Mouse (Mus musculus) megakaryocyte progenitor cell, adult 5-6 weeks (primary cell): ENCODE measurements around the gene Sh3d19. TPM values are rescaled to one million over a fixed set of nuclear protein-coding genes. Genes with fewer than 3 reads are reported as not detected.

ENCODE experiments used
- ATAC-seq: replicated peaks from 2 replicates; pipeline ENCODE4 v1.8.0; 2016; ENCODE audit warnings: mild to moderate bottlenecking, moderate TSS enrichment, inconsistent platforms; ENCODE audit not compliant: poor library complexity
- total RNA-seq, 2 experiments: library from RNA; stranded (forward) in 1 of 2; stranded (reverse) in 1 of 2; fragments of 157-497, 149-512 nt in 1 of 2; fragments of 200-1000 nt in 1 of 2; gene quantifications; 2 replicates each; pipeline versions ENCODE4 v1.2.3 to v1.2.4; 2015 to 2017

Gene Sh3d19
- total RNA-seq, 2 experiments from 2014 or later: 3.6 to 6.8 TPM

GRCm38 (mm10) chr3:86025341-86026137 lies 54.6 kb downstream of the Sh3d19 start:
- no peak for ATAC-seq

DNA sequence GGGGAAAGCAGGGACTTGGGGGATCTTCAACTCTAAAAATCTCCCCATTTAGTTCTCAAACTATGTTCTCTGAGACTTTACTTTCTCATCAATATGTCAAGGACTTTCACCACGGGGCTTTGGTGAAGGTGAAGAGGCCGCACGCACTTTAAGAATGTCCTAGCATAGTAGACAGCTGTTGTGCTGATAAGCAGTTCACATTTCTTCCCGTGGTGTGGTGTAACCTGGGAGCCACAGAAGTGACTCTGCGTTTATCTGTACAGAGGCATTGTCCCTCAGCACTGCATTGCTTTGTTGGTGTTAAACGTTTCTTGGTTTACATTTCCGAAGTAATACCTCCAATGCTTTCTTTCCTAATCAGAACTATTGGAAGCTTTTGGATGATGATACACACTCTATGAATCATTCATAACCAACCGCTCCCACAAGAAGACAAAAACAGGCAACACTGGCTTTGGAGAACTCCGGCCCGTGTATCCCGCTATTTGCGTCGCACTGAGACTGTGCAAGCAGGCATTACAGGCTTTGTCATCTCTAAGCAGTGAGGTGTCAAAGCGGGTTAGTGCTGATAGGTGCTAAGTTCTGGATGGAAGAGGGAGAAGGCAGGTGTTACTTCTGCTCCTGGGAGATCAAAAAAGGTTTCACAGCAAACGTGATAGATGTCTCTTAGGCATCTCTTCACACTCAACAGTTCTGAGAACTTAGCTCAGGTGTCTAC lies 57.9 kb downstream of the Sh3d19 start:
- peak; percentile 39; the same call in 1 of the 2 replicates for ATAC-seq

DNA sequence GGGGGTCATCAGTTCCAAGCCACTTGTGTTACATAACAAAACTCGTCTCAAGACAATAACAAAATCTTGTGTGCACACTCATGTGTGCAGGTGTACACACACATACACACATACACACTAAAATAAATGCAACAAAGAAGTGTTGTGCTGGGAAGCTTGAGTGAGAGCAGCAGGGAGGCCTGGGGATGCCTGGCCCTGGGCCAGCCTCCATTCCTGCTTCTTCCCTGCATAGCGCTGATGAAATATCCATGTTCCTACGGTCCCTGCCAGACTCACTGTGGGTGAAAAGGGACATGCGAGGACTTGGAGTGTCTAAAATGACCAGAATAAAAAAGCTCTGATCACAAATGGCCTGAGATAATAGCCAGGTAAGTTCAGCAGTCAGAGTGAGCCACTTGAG lies 59.7 kb downstream of the Sh3d19 start:
- no peak for ATAC-seq

DNA sequence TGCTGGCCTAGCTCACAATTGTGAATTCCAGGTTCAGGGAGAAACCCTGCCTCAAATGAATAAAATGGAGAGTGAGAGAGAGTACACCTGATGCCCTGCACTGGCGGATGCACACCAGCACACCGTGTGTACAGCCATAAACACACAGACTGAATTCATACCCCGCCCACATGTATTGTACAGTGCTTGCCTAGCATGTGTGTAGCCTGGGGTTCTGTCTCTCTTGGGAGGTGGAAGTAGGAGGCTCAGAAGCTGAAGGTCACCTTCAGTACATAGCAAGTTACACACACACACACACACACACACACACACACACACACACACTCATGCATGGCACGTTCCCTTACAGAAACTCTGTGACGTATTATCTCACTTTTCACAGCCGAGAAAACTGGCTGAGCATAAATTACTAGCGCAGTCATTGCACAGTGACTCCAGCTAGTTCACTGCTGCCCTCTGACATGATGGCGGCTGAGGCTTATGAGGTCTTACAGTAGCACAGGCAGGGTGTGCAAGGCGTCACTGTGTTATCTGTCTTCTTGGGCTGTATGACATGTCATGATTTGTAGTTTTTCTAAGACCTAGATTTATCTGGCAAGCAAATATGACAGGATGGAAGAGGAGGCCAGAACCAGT lies 62.7 kb downstream of the Sh3d19 start:
- no peak for ATAC-seq

GRCm38 (mm10) chr3:86037926-86038484 lies 67.1 kb downstream of the Sh3d19 start:
- ATAC-seq: no peak

GRCm38 (mm10) chr3:86038648-86039047 lies 67.7 kb downstream of the Sh3d19 start:
- ATAC-seq: no peak

GRCm38 (mm10) chr3:86040286-86041201 lies 69.6 kb downstream of the Sh3d19 start:
- ATAC-seq: no peak

GRCm38 (mm10) chr3:86047686-86048408 lies 76.9 kb downstream of the Sh3d19 start:
- ATAC-seq: no peak

- ATAC-seq: no peak
These were observed 78.1 kb downstream of the Sh3d19 start for GRCm38 (mm10) chr3:86049041-86049440.

- no peak for ATAC-seq
These were observed 85.8 kb downstream of the Sh3d19 start for GRCm38 (mm10) chr3:86056678-86057077.

DNA sequence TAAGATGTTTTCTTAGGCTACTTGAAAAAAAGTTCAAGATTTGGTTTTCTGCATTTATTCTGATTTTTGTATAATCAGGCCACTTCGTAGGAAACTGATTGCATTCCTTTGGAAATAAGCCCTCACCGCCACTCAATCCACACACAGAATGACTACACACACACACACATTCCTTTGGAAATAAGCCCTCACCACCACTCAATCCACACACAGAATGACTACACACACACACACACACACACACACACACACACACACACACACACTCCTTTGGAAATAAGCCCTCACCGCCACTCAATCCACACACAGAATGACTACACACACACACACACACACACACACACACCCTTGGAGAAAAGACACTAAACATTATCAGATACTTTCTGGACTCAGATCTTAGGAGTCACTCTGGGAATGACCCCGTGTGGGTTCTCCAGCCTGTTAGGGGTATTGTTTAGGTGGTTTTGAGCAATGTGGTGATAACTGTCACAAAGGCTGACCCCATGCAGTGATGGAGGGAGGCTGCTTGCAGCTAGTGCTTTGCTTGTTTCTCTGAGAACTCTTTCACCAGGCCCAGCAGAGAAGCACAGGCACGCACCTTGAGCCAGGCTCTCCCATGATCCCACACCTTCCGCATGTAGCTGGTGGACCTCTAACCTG lies 86.7 kb downstream of the Sh3d19 start:
- no peak for ATAC-seq

DNA sequence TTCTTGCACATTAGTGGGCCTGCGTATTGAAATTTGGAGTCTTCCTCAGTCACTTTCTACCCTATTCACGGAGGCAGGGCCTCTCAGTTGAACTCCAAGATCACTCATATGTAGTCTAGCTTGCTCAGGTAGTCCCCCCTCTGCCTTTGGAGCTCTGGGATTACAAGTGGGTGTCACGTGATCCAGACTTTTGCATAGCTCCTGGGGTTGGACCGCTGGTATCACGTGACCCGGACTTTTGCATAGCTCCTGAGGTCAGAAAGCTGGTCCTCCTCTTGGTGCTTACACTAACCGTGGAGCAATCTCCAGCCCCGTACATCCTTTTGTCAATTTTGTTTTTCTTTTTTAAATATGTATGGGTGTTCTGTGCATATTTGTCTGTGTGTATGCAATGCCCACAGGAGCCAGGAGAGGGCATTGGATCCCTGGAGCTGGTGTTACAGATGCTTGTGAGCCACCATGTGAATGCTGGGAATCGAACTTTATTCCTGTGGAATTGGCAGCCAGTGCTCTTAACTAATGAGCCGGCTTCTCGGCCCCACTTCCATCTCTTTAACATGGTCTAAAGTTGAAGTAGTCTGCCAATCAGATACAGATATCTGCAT lies 98.8 kb downstream of the Sh3d19 start:
- peak; percentile 61; the same call in 1 of the 2 replicates for ATAC-seq

- no peak for ATAC-seq
These were observed 99.9 kb downstream of the Sh3d19 start for GRCm38 (mm10) chr3:86070799-86071198.

- no peak for ATAC-seq
These were observed 101.2 kb downstream of the Sh3d19 start for GRCm38 (mm10) chr3:86072066-86072465.

GRCm38 (mm10) chr3:86072889-86073288 lies 102.0 kb downstream of the Sh3d19 start:
- no peak for ATAC-seq

DNA sequence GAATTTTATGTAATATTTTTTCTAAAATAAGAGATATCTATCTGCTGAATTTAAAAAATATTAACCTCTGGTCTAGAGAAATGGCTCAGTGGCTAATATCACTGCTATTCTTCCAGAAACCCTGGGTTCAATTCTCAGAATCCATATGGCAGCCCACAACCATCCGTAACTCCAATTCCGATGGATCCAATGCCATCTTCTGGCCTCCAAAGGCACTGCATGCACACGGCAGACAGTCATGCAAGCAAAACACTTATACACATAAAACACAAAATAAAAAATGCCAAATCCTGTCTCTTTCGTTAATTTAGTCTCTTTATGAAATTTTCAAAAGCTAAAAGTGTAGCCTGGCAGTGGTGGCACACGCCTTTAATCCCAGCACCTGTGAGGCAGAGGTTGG lies 104.7 kb downstream of the Sh3d19 start:
- ATAC-seq: no peak

DNA sequence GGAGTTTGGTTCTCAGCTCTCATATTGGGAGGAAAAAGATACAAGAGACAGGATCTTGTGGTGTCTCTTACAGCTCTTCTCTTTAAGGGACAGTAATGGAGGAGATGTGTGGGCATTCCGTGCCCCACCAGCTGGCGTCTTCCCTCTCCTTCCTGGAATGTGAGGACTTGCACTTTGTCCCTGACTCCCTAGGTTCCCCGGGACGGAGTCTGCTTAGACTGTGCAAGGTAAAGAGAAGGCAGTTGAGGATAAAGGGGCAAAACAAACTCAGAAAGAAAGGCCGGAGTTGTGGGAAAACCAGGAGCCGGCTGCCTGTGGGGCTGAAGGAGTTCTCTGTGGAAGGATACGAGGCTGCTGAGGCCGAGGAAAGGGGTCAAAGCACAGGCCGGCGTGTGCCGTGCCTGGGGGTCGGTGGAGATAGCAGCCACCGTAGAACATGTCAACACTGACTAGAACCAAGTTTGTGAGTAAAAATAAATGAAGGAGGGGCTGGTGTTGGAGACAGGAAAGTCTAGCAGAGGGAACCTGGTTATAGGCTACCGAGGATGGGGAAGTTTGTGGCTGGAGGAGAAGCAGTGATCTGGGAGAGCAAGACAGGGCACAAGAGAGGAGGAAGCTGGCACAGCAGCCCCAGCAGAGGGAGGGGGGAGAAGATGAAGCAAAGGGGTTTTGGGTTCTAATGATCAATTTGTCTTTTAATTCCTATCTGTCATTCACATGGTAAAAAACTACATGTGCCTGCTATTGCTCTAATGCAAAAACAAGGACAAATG lies 105.8 kb downstream of the Sh3d19 start:
- ATAC-seq: peak; percentile 54

GRCm38 (mm10) chr3:86083051-86083450 lies 112.1 kb downstream of the Sh3d19 start:
- ATAC-seq: no peak
